Mouse (Mus musculus): ENCODE data around the gene Pef1.

The Pef1 gene

DNA sequence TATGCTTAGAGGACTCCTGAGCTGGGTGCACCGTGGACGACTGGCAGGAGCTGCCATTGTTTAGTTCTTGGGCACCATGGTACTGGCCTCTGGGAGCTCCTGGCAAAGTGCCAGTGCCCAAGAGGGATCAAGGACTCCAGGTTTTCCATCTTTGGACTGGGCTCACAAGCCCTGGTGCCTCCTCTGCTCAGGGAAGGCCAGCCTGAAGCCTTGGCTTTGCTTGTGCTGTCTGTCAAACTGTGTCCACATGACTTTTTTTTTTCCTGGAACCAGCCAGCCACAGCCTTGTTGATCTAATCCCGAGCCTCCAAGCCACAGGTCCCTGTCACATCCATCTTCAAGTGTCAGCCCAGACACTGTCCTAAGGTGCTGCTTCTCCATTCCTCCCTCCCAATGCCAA, 39.4 kb downstream of the Pef1 start:
- DNase-seq: no peak

DNA sequence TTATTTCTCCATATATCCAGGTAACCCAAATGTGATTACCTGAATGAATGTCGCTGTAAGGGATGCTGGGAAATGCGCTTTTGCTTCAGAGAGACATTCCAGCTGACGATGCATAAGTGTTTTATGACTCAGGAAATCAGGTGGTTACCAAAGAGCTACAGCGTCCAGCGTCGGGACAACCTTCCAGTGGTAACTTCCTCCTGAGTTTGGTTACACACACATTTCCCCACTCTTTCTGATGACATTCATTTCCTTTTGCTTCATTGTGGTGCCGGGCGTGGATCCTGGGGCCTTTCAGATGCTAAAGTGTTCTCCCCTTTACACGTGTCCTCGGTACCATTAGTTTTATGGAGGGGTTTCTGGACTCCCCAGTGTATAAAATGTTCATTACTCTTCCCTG, 46.0 kb downstream of the Pef1 start:
- DNase-seq: no peak

DNA sequence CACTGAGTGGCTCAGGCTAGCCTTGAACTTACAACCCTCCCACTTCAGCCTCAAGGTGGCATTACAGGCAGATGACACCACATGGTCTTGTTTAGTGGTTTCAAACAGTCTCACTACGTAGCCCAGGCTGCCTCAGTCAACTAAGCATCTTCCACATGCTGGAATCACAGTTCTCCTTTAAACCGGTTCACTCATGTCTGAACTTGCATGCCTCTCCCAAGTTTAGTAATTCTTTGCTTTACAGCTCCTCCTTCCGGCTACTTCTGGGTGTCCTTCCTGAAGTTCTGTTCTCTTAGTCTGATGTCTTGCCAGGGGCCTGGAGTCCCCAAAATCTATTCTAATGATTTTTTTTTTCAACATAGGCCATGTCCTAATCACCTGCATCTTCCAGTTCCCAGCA, 51.9 kb downstream of the Pef1 start:
- DNase-seq: no peak

DNA sequence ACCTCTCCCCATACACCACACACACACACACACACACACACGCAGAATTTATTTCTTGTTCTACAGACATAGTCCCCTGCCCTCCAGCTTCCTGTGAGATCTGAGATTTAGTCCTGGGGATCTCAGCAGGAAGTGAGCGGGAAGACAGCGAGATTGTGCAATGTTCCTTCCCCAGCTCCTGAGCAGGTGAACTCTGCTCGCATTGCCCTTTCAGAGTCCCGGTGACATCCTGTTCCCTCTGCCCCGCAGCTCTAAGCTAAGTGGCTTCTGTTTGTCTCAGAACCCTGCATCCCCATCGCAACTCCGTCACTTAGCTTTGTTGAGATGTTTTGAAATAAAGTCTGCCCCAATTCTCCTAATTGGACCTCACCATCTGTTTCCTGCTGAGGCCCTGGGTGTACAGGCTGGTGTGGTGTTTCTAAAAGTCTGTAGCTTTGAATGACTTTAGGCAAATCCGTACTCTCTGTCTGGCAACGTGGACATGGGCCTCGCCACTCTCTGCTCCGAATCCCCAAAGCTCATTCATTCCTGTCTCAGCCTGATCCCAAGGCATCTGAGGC, 54.5 kb downstream of the Pef1 start:
- no peak for DNase-seq

DNA sequence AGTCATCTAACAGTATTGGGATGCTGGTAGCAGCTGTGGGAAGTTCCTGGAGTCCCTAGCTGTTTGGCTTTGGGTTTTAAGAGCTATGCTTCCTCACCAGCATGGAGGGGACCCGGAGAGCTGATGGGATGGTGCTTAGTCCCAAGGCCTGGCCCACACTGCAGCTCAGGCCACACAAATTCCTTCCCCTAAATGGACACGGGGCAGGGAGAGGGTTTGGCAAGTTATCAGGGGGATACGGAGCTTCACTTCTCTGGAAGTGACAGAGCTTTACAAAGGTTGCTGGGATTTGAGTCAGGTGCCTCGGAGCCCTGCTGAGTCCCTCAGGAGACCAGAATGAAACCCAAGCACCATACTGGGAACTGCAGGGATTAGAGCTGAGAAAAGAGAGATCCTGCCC, 59.0 kb downstream of the Pef1 start:
- no peak for DNase-seq

DNA sequence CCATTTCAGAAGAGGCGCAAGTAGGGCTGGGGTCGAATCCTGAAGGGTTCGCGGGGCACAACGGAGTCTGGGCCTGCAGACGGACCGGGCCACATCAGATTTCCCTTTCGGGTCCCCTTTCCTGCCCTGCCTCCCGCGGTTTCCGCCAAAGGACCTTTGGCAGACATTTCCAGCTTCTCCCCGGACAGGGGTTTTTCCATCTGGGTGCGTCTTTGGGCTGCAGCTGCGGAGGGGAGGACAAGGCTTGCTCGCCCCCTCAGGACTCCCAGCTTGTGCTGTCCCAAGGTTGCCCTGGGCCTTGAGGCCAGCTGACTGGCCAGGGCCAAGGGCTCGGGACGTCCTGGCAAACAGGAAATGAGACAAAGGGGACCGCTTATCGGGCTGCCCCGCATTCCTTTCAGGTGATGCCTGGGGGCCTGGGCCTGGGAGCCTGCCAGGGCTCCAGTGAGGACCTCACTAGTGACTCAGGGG, 61.1 kb downstream of the Pef1 start:
- peak; percentile 67 for DNase-seq

DNA sequence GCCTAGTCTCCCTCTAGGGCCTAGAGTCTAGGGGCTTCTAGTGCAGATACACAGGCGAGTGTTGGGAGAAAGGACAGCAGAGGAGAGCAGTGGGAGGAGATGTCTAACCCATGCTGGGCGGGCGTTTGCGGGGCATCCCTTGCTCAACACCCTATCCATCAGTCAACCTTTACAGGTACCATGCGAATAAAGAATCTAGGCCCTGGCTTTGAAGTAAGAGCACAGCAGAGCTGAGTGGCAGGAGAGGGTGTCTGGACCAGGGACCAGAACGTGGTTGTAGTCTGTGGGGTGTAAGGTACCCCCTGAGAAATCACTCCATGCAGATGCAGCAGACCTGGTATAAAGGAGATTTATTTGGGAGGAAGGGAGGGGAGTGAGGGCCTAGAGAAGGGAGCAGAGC, 61.8 kb downstream of the Pef1 start:
- no peak for DNase-seq

DNA sequence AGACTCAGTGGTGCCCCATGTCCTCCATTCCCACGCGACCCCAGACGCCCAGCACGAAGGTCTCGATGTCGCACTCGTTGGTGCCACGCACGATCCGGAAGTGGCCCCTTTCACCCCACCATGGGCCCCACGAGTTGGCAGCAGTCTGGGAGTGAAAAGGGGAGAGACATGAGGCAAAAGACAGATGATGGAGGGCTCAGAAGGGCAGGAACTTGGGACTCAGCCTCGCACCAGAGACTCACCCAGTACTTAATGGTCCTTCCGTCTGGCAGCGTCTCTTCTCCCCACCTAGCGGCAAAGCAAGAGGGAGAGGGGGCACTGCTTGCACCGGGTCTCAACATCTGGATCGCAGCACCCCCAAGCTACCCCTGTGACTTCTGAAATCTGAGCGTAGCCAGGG, 63.7 kb downstream of the Pef1 start:
- no peak for DNase-seq

DNA sequence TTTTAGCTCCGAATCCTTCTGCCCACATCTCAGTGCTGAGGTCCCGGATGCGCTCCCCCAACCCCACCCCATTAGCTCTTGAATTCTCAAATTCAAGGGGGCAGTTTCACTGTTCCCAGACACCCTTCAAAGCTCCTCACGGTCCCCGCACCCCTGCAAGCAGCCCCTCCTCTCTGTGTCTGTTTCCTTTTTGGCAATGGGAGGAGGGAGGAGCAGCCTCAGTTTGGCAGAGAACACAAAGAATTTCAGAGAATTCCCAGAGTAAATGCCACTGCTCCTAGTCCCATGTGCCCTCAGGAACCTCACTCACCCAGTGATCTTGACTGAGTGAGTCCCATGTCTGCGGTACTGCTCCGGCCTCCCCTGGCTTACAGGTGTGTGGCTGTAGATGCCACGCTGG, 64.2 kb downstream of the Pef1 start:
- no peak for DNase-seq

DNA sequence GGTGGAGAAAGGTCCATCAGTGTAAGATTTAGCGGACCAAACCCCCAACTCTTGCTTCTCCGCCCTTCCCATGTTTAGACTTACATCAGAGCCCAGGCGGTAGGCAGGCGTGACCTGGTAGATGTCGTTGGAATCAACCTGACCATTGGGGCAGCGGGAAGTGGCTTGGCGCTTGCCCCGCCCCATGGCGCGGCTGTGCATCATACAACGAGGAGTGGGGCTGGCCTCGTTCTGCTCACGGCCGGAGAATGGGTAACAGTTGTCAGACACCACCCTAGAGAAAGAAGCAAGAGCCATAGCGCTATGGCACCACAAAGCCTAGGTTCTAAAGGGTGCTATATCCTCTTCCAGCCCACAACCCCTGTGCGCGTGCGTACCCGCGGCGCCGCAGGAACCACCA, 65.0 kb downstream of the Pef1 start:
- DNase-seq: no peak

DNA sequence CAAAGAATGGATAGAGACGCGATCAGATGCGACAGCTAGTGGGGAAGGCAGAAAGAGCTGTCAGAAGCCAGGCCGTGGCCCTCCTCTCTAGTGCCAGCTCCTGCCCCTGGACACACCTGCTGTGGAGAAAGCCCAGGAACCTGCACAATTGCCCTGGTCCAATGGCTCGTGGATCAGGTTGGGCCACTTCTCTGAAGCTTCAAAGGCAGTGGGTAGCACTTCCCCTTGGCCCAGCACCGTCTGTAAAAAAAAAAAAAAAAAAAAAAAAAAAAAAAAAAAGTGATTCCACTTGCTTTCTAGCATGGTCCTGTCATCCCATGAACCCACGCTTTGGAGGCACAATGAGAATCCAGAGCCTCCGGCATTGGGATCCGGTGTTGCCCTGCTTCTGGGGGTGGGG, 65.5 kb downstream of the Pef1 start:
- DNase-seq: no peak

DNA sequence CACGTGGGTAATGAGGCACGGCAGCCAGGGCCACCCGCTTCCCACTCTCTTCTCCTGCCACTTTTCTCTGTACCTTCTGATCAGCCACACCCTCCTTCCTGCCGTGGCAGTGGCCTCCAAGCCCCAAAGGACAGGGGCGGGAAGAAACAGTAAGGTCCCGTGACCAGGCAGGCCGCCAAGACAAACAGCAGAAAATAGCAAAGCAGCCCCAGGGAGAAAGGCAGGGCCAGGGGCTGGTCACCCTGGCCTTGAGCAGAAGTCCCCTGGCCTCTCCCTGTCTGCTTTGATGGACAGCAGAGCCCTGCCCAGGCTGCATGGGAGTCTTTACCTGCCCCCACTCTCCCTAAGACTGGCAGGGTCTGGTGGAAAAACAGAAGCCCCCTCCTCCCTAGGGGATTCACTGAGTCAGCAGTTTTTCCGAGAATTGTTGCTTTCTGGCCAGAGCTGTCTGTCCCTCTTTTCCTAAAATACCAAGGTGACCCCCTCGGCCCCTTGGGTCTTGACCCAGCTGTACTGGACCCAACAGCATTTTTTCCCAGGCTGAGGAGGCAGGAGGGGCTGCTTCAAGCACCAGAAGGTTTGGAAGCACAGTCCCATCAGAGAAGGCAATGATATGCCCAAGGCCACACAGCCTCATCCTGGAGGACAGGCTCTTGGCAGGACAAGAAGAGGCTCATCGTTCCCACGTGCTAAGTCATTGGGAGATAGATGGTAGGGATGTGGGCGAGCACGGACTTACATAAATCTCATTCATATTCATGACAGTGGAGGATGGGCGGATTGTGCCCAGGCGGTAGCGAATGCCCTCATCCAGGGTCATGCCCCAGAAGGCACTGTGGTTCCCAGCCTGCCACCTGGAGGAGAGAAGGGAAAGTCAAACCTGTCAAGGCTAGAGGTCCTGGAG, 66.2 kb downstream of the Pef1 start:
- peak; percentile 95 for DNase-seq

DNA sequence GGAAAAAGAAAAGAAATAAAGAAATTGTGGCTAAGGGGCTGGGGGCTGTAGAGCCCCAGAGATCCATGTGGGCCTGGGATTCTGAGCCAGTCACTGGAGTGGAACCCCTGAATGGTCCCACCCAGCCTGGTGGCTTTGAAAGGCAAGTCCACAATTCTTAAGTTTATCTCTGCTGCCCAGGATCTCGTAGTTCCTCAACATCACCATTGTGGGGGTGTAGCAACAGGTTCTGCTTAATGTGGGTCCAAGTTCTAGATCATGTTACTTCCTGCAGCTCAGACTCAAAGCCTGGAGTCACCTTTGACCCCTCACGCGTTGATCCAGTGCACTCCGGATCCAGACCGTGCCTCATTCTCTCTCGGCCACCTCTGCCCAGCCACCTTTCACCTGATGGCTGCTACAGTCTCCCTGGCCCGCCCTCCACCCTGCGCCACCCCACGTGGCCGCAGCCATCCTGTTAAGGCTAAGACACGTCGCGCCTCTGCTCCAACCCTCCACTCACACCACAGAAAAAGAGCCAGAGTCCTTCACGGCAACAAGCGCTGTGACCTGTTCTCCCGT, 67.1 kb downstream of the Pef1 start:
- peak; percentile 84 for DNase-seq

DNA sequence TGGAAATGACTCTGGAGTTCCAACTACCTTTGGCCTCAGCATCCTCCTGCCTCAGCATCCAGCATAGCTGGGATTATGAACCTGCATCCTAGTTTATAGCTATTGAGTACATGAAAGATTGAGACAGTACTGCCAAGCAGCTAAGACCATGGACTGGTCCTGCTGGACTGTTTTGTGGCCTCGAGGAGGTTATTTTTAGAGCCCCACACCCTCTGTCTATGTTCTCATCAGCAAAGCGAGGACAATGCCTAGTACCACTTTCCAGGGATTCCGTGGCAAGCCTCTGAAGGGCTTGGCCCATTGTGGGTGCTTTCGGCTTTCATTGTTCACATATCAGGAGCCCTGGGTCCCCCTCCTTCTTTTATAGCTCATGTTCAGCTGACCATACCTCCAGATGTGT, 68.0 kb downstream of the Pef1 start:
- DNase-seq: no peak

DNA sequence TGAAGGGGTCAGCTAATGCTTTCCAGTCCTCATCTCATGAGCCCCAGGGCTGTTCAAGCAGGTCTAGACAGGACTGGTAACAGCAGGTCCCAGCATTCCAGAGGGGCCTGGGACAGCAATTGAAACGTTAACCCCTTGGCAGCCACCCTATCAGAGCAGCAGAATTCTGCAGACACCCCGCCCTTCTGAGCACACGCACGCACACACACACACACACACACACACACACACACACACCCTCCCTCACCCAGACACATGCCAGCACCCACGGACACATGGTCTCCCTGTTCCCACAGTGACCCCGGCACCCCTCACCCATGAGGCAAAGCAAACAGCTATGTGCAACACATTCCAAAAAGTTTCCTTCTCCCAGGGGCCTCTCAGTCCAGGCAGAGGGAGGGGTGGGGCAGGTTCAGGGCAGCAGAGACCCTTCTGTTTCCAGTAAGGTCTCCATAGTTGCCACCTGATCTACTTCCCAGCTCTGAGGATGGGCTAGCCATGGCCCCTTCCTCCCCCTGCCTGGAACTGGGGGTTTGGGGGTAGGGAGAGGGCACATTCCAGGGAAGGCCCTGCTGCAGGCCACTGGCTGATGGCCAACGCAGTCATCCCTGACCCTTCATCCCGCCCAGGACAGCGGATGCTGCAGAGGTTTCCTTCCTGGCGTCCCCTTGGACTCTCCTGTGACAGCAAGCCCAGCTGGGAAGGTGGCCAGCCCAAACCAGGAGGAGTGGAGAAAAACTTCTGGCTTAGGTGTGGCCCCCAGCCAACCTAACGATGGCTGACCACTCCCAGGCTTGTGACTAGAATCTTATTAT, 69.8 kb downstream of the Pef1 start:
- DNase-seq: peak; percentile 96

DNA sequence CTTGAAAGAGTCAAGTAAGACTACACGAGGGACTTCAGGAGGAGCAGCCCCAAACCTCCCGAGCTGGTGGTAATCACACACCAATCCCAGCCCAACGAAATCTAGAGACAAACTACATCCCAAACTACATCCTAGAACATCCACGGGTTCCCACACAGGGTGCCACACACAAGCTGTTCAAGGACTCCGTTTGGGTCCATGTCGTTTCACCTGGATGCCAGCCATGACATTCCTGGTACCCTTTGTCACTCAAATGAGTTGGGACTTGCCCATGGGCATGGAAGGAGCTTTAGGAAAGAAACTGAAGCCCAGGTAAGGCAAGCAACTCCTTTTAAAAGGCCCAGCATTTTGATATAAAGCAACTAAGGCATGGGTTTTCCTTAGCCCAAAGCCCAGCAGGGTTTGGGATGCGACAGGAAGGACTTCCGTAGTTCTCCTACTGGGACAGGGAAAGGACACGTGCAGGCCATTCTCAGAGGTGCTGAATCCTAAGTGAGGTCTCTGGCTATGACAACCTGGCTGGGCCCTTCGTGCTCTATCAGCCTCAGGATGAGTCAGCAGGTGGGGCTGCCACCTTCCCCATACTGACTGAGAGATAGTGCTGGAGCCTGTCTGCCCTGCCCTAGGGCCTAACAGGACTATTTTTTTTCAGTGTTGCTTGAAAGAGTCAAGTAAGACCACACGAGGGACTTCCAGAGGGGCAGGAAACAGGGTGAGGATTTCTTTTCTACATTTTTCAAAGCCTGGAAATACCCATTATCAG, 70.9 kb downstream of the Pef1 start:
- DNase-seq: peak; percentile 45

DNA sequence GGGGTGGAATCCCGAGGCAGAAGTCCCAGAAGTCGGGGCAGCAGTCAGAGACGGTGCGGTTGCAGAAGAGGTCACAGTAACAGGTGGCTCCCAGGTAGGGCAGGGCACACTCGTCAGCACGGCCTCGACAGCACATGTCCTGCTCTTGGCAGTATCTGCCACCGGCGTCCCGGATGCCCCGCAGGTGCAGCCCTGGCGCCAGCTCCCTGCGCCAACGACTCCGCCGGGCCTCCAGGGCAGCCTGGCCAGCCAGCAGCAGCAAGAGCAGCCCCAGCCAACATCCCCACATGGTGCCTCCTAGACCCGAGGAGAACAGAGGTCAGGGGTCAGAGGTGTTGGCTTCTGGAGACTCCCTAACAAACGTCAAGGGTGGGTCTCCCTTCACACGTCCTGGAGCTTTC, 71.6 kb downstream of the Pef1 start:
- DNase-seq: peak; percentile 54

DNA sequence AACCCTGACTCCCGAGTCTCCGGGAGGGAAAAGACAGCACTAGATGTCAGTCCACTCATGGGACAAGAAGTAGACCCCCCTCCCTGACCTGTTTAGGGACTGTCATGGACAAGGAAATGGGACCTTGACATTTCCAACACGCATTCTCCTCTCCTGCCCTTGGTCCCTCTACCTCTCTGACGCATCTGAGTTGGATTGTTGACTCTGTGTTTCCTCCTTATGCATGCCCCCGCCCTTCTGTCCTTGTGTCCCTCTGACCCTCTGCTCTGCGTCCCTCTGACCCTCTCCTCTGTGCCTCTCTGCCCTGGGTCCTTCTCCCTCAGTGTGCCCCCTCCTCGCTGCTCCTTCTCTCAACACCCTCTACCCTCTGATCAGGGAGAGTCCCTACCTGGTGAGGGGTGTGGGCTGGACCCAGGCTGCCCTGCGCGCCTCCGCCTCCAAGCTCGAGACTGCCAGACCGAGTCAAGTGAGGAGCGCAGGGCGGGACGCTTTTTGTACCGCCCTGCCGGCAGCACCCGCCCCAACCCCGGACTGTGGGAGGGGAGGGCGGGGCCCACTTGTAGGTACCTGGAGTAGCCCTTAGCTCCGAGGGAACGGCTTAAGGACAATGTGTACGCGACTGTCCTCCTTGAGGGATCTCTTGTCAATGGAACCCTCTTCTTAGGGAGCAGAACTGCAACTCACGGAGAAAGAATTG, 72.1 kb downstream of the Pef1 start:
- DNase-seq: peak; percentile 89

DNA sequence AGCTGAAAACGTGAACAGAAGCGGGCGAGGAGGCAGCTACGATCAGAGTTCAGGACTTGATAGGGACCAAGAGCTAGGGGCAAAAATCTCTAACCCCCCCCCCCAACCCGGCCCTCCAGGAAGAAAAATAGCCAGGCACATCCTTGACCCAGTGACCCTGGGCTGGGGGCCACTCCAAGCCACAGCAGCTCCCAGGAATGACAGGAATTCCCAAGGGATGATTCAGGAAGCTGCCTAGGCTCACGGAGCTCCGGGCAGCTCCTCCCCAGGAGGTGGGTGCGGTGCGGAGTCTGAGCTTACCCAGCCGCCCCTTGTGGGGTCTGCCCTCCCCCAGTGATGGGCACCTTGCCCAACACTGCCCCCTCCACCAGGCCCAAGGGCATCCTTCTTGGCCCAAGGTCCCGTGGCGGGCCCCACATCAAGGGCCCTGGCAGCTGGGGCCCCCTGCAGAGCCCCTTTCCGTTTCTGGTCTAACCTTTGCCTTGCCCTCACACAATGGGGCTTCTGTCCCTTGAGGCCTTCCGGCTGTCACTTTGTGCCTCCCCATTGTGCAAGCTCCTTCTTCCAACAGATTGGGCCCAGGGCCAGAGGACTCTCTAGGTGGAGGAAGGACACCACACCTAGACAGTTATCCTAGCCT, 72.8 kb downstream of the Pef1 start, which contains the start of gene Tinagl1:
TSS of gene Tinagl1 (minus strand) at position 51 of the 640 bp plus-strand sequence.
- peak; percentile 61 for DNase-seq

DNA sequence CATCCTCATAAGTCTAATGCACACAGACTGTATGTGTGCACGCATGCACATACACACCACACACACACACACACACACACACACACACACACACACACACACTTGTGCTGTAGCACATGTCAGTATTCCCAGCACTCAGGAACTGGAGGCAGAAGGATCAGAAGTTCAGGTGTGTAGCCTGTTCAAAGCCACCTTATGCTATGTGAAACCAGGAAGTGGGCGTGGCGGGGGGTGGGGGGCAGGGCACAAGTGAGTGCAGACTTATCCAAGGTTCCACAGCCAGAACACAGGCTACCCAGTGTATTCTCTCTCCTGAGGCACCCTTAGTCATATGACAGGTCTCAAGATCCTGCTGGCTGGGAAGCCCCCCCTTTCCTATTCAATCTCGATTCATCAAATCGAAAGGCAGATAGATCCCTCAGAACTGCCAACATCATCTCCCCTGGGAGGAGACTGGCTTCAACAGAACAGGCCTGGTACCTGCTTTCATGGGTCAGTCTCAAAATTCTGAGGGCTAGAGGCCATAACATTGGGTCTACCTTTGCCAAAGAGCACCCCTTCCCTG, 73.9 kb downstream of the Pef1 start:
- no peak for DNase-seq

DNA sequence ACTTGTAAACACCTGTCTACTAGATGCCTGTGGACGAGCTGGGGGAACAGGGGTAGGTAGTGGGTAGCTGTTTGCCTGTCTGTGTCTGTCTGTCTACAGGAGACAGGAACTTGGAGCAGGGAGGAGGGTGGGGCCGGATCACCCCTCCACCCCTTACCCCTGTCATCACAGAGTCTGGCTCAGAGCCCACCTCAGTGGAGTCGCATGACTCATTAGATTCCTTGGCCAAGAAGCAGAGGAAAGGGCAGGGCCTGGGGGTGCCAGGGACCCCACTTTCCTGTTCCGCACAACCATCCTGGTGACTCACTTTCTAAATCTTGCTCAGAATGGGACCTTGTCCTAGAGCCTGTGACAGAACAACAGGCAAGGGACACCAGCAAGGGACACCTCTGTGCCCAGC, 74.7 kb downstream of the Pef1 start:
- DNase-seq: peak; percentile 61
